Mouse (Mus musculus): Measurements from ENCODE around the gene Npdc1.

The Npdc1 gene

DNA sequence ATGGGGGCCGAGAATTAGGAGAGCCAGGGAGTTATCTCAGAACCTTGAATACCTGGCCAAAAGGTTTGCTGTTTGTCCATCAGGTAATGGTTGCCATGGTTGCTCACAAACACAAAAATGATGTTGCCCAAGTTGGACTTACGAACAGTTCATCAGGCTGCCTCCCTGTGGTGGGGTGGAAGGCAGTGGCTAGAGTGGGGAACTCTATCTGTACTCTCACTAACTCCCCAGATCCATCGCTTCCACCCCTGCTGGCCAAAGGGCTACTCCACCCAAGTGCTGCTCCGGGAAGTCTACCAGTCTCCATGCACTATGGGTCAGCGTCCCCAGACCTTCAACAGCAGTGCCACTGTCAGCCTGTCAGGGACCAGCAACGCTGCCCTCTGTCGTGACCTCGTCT lies at the start of gene Npdc1:
TSS of gene Npdc1 (plus strand) at position 301 of the 400 bp plus-strand sequence.
- DNase-seq (ENCODE audit: low read depth, low spot score): no peak

DNA sequence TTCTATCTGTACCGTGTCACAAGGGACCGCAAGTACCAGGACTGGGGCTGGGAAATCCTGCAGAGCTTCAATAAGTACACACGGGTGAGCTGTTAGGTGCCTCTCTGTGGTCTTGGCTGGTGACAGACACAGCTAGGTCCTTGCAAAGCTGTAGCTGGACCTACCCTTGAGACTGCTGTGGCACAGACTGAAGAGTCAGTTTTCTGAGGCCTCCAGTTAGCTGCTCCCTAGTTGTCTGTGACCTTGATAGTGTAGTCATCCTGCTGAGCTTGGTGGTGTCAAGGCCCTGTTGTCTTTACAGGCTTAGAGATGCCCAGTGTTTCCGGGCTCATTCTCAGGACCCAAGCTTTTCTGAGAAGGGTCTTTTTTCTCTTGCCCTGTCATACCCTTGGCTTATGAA lies 49.7 kb upstream of the Npdc1 start:
- DNase-seq (ENCODE audit: low read depth, low spot score): no peak

DNA sequence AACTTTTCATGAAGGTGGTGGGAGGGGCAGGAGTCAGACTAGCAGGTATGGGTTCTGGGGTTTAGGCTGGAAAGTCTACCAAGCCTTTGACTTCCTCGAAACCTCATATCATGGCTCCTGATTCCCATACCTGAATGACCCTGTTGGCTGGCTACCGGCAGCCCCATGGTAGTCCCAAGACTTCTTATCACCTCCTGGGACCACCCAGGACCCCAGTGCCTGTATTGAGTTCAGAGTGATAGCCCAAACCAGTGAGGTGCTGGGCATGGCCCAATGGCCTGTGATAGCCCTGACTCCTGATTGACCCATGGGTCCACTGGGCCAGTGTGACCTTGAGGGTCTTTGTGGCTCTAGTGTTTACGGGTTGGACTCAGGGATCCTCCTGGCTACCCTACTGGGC lies 48.5 kb upstream of the Npdc1 start:
- no peak for DNase-seq (ENCODE audit: low read depth, low spot score)

DNA sequence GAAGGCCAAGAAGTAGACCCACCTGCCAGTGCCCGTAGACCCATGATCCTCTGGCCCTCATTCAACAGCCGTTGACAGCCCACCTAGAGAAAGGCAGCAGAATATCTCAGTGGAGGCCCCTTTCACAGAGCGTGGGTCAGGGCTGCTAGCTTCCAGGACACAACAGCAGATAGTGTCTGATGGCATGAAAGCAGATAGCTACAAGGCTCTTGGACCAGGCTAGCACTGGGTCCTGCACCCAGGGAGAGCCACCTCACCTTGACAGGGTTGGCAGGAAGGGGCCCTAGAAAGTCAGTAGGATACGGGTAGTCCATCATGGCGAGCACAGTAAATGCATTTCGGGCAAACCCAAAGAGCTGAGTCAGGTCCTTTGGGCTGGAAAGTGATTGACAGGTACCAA lies 44.9 kb upstream of the Npdc1 start:
- DNase-seq (ENCODE audit: low read depth, low spot score): no peak

DNA sequence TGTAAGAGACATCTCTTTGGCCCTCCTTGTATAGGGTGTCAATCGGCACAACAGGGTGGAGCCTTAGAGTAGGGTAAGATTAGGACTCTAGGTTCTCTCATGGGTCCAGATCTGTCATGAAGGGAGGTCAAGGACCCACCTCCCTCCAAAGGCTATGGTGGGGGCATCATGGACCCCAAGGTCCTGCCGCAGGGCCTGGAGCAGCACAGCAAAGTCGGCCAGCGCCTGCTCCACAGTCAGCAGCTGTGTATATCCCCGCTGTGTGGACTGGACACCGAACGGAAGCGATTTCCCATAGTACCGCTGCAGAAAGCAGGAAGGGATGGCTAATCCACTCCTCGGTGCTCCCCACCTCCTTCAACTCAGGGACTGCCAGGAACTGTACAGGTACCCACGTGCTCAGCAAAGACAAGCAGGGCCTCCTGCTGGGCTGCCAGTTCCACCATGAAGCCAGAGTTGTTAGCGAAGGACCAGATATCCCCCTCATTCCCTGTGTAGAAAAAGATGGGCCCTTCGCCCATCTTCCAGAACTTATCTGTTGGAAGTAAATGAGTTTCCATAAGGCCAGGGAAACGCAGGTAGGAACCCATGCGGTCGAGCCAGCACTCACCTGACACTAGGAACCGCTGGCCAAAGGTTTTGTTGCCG lies 43.6 kb upstream of the Npdc1 start:
- DNase-seq (ENCODE audit: low read depth, low spot score): no peak

DNA sequence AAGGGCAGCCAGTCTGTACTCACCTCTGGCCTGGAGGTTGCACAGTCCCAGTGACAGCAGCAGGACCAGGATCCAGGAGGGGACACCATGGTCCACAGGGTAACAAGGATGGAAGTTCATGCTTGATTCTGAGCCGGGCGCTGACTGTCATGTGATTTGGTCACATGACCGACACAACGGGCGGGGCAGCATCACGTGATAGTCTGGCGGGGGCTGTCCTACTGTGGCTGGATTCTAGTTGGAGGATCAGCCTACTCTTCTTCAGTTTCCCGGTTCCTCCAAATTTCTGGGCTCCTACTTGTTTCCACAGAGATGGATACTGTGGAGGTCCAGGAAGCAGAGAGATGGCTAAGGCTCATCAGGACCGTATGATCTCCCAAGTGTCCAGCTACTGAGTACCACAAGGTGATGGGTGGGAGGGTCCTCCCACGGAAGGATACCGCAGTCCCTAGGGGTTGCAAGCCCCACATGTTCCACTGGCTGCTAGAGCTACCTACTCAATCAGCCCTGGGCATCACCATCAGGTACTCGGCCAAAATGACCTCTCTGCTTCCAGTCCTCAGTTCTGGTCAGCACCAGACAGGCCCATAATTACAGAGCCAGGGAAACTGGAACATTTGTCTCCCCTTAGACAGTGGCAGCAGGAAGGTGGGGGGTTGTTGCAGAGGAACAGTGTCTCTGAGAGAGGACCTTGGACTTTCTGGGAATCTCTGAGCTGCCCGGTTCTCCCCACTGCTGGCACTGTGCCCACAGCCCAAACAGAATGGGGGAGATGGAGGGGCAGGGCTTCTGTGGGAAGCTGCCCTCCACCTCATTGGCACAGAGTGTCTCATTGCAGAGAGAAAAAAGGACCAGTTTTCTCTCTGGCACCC lies 42.7 kb upstream of the Npdc1 start, which contains the start of gene Dpp7:
TSS of gene Dpp7 (minus strand) at position 152 of the 872 bp plus-strand sequence.
- DNase-seq (ENCODE audit: low read depth, low spot score): peak; percentile 67

DNA sequence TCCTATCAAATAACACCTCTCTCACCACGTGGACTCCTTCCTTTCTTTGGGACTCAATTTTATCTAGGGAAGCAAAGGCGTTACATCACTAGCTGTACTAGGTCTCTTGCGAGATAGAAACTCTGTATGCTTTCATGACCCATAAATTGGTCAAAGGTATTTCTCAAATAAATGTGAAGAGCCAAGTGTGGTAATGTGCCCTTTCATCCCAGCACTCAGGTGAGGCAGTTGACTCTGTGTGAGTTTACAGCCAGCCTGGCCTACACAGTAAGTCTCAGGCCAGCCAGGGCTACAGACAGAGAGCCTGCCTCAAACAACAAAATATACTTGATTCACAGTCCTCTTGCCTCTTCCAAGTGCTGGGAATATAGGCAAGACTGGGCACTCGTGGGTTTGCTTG lies 39.3 kb upstream of the Npdc1 start:
- DNase-seq (ENCODE audit: low read depth, low spot score): no peak

DNA sequence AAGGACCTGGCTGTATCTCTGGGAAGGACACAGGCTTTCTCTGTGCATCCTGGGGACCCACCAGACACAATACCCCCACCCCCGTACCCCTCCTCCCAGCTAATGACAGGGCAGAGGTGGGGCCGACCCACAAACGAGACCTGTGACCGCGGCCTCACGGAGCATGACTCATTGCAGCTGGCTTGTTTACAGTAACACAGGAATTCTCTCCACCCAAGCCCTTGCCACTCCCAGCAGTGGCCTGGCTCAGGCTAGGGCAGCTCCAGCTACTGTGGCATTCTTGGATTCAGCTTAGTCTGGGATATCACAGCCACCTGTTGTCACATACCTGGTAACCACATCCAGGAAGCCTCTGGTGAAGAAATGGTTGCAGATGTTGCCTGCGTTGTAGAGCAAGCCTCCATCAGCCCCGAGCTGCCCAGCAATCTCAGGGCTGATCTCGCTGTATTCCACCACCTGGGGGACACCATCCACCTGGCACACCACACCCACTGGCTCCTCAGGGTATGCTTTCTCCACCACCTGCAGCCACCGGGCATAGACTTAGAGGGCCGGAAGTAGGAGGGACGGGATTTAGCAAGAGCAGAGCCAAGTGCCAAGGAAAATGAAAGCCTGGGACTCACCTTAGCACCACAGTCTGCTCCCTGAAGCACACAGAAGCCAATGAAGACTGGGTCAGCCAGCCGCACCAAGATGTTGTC lies 35.5 kb upstream of the Npdc1 start:
- no peak for DNase-seq (ENCODE audit: low read depth, low spot score)

DNA sequence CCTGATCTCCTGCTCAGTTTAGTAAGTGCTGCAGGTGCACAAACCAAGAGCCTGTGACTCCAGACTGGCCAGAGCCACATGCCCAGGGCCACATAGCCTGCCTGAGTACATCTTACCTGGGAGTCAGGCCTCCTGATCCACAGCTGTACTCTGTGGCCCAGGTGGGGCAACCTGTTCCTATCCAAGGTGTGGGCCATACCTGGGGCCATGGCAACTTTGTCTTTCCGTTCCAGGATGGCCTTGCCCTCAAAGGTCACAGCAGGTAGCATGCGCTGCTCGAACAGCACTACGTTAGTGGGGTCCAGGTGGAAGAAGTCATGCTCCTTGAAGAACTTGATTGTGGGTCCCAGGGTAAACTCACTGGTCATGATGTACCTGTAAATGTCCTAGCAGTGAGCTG lies 34.8 kb upstream of the Npdc1 start:
- DNase-seq (ENCODE audit: low read depth, low spot score): no peak

DNA sequence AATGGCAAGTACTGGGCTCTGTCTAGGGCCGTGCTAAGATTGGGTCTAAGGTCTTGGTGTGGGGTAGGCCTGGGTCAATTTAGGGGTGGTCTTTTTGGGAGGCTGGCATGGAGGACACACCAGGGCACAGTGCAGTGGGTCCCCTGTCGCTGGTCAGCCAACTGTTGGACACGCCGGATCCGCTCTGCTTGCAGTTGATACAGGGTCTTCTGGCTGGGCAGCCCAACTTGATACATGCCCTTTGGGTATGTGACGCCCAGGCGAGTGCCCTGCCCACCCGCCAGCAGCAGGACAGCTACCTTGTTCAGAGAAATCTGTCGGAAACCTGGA lies 34.4 kb upstream of the Npdc1 start:
- DNase-seq (ENCODE audit: low read depth, low spot score): no peak

DNA sequence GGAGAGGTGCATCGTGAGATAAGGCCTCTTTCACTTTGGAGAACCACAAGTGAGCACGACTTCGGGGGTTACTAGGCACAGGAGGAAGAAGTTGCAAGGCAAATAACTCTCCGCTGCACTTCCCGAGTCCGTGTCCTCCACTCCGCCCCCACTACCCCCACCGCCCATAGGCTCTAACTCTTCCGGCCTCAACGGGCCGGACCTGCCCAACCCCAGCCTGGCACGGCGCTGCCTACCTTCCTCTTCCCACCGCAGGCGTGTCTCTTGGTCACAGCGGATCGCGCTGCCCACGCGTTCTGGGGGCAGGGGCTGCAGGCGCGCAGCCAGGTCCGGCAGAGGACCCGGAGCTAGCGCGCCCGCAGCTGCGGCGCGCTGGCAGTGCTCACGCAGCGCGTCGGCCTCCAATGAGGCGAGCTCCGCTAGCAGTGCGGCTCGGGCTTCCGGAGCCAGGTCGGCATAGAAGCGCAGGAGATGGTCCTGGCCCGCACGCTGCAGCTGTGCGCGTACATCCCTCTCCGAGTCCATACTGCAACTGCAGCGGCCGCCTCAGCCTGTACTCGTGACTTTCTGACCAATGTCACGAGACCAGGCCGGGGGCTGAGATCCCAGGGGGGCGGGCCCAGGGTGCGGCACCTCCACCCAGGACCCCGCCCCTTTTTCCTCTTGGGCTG lies 33.9 kb upstream of the Npdc1 start, which contains the start of gene Uap1l1:
TSS of gene Uap1l1 (minus strand) at position 592 of the 671 bp plus-strand sequence.
- DNase-seq (ENCODE audit: low read depth, low spot score): peak; percentile 36

DNA sequence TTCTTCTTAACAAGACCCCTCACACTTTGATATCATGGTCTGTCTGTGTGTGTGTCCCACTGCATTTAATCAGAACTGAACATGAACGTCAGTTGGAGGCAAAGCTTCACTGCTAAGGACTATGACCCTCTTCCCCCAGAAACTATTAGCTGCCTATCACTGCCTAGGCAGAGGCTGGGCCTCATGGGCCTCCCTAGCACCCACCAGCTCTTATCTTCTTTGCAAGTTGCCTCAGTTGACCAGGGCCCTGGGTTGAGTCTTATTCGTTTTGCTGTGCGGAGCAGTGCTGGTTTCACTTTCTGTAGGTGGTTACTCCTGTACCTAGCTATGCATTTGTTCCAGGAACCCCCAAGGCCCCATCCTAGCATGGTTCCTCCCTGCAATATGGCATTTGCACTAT lies 29.2 kb upstream of the Npdc1 start:
- no peak for DNase-seq (ENCODE audit: low read depth, low spot score)

DNA sequence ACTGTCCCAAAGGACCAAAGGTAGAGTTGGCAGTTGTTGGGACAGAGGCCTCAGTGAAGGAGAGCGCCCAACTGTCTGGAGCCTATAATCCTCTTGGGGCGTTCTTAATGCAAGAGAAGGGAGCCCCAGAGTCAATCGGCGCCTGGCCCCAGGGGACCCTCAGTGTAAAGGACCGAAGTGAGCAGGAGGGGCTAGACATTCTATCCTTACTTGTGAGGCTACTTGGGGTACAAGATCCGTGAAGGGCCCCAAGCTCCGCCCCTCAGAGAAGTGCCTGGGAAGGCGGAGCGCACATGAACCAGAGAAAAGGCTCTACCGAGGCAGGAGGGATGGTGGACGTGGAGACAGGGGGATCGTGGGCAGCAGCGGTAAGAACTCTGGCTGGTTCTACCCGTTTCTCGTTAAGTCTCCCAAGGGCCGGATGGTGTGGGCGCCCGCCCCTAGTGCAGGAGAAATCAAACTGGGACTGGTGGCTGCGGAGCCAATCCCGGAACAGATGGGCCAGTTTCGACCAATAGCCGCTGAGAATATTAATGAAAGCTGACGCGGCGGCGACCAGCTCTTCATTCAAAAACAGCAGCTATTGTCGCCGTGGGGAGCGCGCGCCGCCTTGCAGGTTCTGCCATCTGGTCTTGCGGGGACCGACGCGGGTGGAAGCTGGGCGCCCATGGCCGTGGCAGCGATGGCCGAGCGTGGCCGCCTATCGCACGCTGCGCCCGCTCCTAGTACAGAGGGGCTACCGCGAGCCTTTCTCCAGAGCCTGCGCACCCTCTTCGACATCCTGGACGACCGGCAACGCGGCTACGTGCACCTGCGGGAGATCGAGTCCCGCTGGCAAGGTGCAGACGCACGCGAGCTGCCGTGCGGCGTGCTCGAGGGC lies 27.1 kb upstream of the Npdc1 start, which contains the start of gene Sapcd2:
TSS of gene Sapcd2 (plus strand) at position 558 of the 880 bp plus-strand sequence.
- DNase-seq (ENCODE audit: low read depth, low spot score): peak; percentile 76

DNA sequence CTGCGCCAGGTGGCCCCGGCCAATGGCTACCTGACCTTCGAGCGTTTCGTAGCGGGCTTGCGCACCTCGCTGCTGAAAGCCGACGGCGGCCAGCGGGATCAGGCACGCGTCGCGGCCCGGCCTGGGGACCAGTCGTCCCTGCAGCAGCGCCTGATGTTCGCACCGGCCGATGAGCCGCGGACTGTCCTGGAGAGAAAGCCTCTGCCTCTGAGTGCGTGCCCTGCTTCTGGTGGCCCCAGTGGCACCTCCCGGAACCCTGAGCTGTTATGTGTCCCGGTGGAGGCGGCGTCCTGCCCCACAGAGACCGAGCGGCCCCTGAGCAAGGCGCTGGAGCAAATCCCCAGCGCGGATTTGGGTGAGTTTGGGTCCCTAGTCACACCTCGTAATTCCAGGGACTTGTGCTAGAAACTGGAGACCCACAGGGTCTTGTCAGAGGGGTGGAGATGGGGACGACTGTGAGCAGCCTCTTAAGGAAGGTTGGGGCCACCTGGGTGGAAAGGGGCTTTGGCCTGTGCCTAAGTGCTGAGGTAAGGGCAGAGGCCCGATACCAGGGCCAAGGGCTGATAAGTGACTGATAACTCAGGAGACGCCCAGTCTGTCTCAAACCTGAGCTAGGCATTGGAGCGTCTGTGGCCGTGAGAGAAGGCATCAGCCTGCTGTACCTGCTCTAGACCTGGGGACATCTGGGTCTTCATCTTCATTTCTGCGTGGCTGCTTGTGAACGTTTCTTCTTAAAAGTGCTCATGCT lies 26.3 kb upstream of the Npdc1 start:
- no peak for DNase-seq (ENCODE audit: low read depth, low spot score)

DNA sequence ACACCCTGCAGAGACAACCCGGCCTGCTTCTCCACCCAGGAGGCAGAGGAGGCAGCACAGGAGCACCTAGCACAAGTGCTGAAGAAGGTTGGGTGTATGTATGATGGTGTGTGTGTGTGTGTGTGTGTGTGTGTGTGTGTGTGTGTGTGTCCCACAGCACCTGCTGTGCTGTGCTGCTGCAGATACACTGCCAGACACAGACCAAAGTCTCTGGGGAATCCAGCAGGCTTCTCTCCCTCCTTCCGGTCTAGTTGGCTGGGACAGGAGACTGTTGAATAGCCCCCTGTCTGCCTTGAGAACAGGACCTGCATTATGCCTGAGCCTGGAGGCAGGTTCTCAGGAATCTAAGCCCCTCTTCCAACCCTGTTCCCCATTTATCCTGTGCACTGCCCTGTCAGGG lies 25.7 kb upstream of the Npdc1 start:
- DNase-seq (ENCODE audit: low read depth, low spot score): no peak

DNA sequence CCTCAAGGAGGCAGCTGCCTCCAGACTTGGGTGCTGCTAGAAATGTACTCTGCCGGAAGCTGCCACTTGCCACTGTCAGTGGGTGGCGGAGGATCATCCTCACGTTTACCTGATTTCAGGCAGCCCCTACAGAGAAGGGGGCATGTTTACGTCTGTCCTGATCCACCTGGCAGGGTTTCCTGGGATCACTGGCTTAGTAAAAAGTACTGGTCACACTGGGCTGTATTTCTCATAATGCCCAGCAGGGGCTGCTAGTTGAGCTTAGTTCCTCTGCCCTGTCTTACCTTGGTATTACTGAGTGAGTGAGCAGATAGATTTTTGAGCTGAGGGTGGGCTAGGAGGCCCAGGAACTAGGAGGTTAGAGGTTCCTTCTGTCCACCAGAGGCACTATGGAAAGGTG lies 22.6 kb upstream of the Npdc1 start:
- no peak for DNase-seq (ENCODE audit: low read depth, low spot score)

DNA sequence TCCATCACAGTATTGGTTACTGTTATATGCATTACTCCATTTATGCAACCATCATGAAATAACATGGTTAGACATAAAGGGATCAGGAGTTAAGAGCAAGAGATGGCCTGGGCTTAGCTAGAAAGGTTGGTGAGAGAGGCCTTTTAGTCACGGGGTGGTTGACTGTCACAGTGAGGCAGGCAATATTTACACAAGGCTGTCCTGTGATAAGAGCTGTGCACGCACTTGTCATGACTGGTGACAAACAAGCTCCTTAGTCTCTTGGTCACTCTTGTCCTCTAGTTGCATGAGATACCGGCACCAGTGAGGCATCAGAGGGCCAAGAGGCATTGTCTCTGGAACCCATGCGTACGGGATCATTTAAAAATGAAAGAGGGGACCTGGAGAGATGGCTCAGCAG lies 14.7 kb upstream of the Npdc1 start:
- no peak for DNase-seq (ENCODE audit: low read depth, low spot score)

DNA sequence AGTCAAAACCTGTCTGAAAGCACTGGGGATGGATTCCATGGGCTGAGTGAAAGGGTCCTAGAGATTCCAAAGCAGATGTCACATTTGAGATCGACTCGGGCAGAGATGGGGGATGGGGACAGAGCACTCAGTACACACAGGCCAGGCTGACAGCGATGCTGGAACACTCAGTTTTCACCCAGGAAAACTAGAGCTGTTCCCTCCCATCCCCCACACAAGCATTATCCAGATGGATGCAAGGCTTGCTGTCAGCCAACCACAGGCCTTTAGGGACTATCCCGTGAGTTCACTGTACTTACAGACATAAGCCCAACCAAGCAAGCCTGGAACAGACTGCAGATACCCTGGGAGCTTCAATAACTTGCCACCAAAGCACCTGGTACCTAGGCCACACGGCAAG lies 7.9 kb upstream of the Npdc1 start:
- no peak for DNase-seq (ENCODE audit: low read depth, low spot score)

DNA sequence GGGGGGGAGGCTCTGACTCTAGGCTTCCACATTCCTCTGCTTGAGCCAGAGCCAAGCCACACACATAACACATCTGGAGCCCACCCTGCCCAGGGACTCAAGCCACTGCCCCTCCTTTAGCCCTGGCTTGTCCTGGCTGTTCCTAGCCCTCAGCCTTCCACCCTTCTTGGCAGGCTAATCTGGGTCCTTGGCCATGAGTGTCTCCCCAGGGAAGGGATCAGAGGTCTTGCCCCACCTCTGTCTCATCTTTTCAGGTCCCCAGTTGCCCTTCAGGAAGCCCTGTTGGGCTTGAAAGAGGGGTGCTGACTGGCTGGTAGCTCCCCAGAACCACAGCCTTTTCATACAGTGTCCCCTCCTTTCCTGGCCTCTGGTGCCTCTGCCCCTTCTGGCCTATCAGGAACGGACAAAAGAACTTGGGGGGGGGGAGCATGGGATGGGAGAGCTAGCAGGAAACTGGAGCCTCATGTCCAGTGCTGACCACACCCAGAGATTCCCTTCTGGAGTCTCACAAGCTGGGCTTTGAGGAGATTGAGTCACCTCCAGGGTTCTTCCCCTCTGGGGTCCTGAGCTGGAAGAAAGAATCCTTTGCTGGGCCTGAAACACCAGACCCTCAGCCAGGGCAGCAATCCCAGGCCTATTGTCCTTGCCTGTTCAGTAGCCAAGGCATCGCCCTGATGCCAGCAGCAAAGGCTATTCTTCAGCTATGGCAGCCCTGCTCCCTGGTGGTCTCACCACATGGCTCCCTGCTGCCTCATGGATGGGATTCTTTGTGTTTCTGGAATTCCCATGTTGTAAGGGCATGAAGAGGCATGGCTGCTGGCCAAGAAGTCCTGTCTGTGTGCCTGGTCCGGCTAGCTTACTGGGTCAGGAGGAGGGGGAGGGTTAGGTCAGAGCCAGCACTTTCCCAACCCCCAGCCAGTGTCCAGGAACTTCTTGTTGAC lies 4.6 kb upstream of the Npdc1 start:
- no peak for DNase-seq (ENCODE audit: low read depth, low spot score)

All from retina, postnatal 7 days (tissue).